Mouse (Mus musculus) thymus, postnatal 4 days (tissue): ENCODE results near the gene Olfr420.

Source experiments
- DNase-seq: peaks from one replicate; pipeline ENCODE4 v3.0.0; 2021

The Olfr420 gene

DNA sequence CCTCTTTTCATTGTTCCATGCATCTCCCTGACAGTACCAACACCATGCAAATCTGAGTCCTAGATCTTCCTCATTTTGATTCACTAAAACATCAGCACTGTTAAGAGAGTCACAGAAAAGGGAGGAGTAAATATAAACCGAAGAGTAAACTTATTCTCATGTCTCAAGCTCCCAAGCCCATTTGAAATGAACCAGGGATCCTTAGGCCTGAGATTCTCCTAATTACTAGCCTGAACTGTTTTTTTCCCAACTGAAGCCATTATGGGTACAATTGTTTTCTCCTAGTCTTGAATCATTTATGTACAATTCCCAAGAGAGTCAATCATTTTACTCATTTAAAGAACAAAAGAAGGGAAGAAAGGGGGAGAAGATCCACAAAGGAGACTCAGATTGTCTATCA, at the start of gene Olfr420:
Gene Olfr420 (plus strand): TSS at position 301 of the 400 bp plus-strand sequence.
- no peak for DNase-seq

DNA sequence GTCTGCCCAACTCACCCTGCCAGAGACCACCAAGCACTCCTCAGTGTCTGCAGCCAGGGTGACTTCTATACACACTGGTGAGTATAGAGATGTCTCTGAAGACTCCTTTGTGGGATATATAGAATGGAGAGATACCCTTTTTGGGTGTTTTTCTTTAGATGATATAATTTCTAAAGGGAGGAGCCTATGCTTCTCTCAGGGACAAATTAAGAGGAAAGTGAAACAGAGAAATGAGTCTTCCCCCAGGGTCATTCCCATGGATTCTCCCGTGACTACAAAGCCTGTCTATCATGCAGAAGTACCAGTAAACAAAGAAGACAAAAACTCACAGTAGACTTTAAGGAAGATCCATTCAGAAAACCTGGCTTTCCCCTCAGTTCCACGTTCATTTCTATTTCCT, 34.4 kb upstream of the Olfr420 start, which contains the start of gene Olfr231:
Gene Olfr231 (minus strand): TSS at position 101 of the 400 bp plus-strand sequence.
- DNase-seq = no peak

GRCm38 (mm10) chr1:174131217-174131616, 24.2 kb upstream of the Olfr420 start, which contains the start of gene Olfr424:
Gene Olfr424 (plus strand): TSS chr1:174131517.
- no peak for DNase-seq

DNA sequence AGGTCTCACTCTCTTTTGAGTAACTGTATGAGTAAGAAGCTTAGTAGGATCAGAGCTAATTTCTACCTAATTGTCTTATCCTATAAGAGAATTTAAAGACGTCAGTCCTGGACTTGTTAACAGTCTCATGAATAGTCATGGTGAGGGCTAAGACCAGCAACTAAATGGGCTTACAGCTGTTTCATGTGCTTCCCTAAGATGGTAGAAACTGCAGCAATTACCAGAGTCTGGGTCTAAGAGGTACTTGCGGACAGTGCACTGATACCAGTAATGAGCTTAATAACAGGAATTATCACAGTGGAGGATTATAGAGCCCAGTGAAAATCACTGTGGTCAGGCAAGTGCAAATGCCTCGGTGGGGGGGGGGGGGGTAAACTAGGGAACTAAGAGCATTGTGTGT, 23.4 kb upstream of the Olfr420 start:
- no peak for DNase-seq

DNA sequence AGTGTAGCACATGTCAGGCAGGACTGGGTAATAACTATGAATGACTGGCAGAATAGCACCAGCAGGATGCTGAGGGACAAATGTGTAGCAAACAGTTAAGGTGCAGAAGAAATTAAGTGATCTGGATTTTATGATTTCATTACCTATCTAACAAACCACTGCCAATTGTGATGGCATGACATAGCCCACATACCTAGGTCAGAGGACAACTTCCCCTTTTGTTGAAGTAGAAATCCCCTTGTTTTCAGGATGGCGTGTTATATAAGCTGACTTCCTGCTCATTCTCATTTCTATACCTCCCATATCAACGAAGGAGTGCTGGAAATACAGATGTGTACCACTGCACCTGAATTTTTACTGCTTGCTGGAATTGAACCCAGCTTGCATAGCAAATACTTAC, 14.0 kb upstream of the Olfr420 start:
- DNase-seq = no peak

- no peak for DNase-seq
Observed at GRCm38 (mm10) chr1:174146696-174147095, 8.7 kb upstream of the Olfr420 start.

GRCm38 (mm10) chr1:174149289-174149688, 6.1 kb upstream of the Olfr420 start:
- DNase-seq = no peak

DNA sequence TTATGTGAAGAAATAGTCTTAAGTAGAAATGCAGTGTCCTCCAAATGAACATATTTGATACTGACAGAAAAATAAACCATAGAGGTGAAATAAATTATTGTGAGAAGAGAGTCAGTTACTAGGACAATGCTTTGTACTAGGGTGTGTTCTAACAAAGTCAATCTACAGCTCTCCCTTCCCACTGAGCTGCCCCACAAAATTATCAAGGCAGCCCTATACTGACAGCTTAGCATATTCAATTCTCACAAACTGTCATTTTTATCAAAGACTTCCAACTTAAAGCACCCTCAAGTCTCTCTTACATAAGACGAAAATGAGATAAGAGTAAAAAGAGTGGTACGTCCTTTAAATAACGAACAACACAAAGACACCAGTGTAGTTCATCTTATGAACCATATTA, 2.2 kb downstream of the Olfr420 start:
- DNase-seq = no peak

GRCm38 (mm10) chr1:174158512-174158911, 3.1 kb downstream of the Olfr420 start:
- no peak for DNase-seq

DNA sequence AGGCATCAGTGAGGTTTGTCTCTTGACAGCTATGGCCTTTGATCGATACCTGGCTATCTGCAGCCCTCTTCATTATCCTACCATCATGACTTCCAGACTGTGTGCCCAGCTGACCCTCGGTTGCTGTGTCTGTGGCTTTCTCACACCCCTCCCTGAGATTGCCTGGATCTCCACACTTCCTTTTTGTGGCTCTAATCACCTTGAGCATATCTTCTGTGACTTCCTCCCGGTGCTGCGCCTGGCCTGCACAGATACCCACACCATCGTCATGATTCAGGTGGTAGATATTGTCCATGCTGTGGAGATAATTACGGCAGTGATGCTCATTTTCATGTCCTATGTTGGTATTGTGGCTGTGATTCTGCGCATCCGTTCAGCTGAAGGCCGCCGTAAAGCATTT, 3.7 kb downstream of the Olfr420 start:
- DNase-seq = no peak

- DNase-seq = peak; percentile 11
Observed at GRCm38 (mm10) chr1:174169024-174169423, 13.6 kb downstream of the Olfr420 start.

DNA sequence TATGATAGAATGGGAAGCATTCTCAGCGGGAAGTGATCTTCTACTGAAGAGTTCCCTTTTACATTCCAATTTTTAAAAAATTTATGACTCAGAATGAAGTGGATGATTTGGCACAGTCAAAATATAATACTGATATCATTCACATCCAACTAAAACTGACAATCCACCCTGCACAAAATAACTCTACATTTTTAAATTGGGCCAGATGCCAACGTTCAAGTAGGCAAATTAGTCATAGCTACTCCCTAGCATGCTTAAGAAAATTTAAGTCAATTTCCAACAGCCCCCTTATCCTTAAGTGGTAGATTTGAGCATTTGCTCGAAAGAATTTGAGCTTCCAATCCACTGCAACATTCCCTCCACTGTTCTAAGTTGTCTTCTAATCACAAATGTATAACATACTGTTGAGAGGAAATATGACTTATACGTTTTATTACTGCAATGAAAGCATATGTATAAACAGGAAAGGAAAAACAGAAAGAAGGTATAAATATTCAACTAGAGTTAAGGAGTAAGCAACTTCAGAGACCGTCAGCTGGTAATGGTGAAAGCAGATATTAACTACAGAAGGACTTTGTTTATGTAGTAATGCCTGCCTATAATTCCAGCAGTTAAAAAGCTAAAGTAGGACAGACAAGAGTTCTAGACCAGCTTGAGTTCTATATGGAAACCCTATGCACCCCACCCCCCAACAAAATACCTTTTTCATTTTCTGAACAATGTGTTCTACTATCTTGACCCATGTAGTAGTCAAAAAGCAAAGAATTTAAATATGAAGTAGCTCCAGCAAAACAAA, 15.5 kb downstream of the Olfr420 start:
- DNase-seq = no peak

DNA sequence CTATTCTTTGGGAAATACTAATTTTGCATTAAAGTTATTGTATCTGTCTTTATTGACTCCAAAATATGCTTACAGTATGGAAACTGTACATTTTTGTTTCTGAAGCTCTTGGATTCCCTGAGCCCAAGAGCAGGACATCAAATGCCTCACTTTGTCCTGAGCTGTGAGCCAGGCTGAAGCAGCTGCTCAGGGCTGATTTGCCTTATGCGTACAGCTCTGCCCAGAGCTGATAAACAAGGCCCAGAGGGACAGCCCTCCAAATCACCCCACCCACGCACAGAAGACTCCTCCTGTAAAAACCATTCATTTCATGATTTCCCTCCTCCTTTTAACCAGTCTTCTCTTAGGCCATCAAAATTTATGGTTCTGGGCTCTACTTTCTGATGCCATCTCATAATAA, 16.1 kb downstream of the Olfr420 start:
- no peak for DNase-seq

- DNase-seq = no peak
Observed at GRCm38 (mm10) chr1:174172605-174173004, 17.2 kb downstream of the Olfr420 start, which contains the start of gene Spta1. Gene Spta1 (plus strand): TSS chr1:174172776.

- no peak for DNase-seq
Observed at GRCm38 (mm10) chr1:174204699-174205098, 49.3 kb downstream of the Olfr420 start.
